Mouse (Mus musculus) heart, adult 2 months (tissue): ENCODE results near the gene Gpr45.

Experiments used
- CTCF ChIP-seq: fragments of 200-600 bp; IDR thresholded peaks from 2 replicates; pipeline ENCODE4 v1.8.1; 2022; ENCODE audit warnings: antibody characterized with exemption, mild to moderate bottlenecking, moderate library complexity
- POLR2A ChIP-seq: fragments of 200-500 bp; IDR thresholded peaks from 2 replicates; pipeline ENCODE4 v1.6.1; 2011; ENCODE audit warnings: mild to moderate bottlenecking, low read depth, low read length, control low read depth; ENCODE audit not compliant: insufficient read depth

- TF ChIP-seq CTCF (no peak), POLR2A (no peak)
Measured at GRCm38 (mm10) chr1:42988996-42989395, 36.3 kb downstream of the Gpr45 start.
